Mouse (Mus musculus): ENCODE results near the gene Zfp36l2. TPM values are rescaled to one million over a fixed set of nuclear protein-coding genes. Genes with fewer than 3 reads are reported as not detected.

The Zfp36l2 gene
- 997 and 1,176 TPM in 2 replicates for polyA plus RNA-seq (2012)

GRCm38 (mm10) chr17:84187727-84188373 is at the start of gene Zfp36l2:
Zfp36l2 (minus strand) TSS chr17:84187947.

